Mouse (Mus musculus) thymus, adult 2 months (tissue): ENCODE data around the gene Thbs2. TPM values are rescaled to one million over a fixed set of nuclear protein-coding genes. Genes with fewer than 3 reads are reported as not detected.

Source experiments
- DNase-seq: peaks from one replicate; pipeline ENCODE4 v3.0.0; 2021
- H3K27ac ChIP-seq: fragments of 200-500 bp; 2 replicates; pipeline ENCODE4 v1.5.1; 2012; ENCODE audit warnings: low read length, control low read depth; ENCODE audit not compliant: control insufficient read depth, insufficient read depth
- H3K27me3 ChIP-seq: fragments of 200-500 bp; 2 replicates; pipeline ENCODE4 v1.6.1; 2012; ENCODE audit warnings: mild to moderate bottlenecking, low read length, moderate library complexity, mixed read lengths; ENCODE audit not compliant: control insufficient read depth, insufficient read depth
- H3K36me3 ChIP-seq: fragments of 200-500 bp; 2 replicates; pipeline ENCODE4 v1.6.1; 2012; ENCODE audit warnings: mild to moderate bottlenecking, low read length, moderate library complexity; ENCODE audit not compliant: control insufficient read depth, insufficient read depth
- H3K4me1 ChIP-seq: fragments of 200-500 bp; replicated peaks from 2 replicates; pipeline ENCODE4 v1.6.1; 2012; ENCODE audit warnings: low read length; ENCODE audit not compliant: control insufficient read depth, insufficient read depth
- H3K4me3 ChIP-seq: fragments of 200-500 bp; 2 replicates; pipeline ENCODE4 v1.5.1; 2012; ENCODE audit warnings: mild to moderate bottlenecking, low read length, control low read depth, moderate library complexity; ENCODE audit not compliant: control insufficient read depth, insufficient read depth
- CTCF ChIP-seq: fragments of 200-500 bp; IDR thresholded peaks from 2 replicates; pipeline ENCODE4 v1.5.1; 2012; ENCODE audit warnings: mild to moderate bottlenecking, control low read depth, low read length, moderate library complexity, borderline replicate concordance; ENCODE audit not compliant: control insufficient read depth, poor library complexity, insufficient read depth; ENCODE audit errors: extremely low read depth
- POLR2A ChIP-seq: fragments of 200-500 bp; IDR thresholded peaks from 2 replicates; pipeline ENCODE4 v1.6.1; 2012; ENCODE audit warnings: mild to moderate bottlenecking, low read length, control low read depth, moderate library complexity; ENCODE audit not compliant: control insufficient read depth, poor library complexity, insufficient read depth; ENCODE audit errors: extremely low read depth
- WGBS: fragments of 180-500 bp; shearing (Covaris S2); methylation state at CpG from one replicate; pipeline ENCODE4 v1.1.7; 2018; 5-methylcytosine and 5-hydroxymethylcytosine counted together
- polyA plus RNA-seq: library from polyadenylated mRNA; depleted of rRNA; stranded (reverse); fragments of >200 nt; gene quantifications from 2 replicates; pipeline ENCODE4 v1.2.3, GENCODE M21; 2012; rRNA removed

Thbs2 gene
- 4.0 and 5.4 TPM in 2 replicates for polyA plus RNA-seq

DNA sequence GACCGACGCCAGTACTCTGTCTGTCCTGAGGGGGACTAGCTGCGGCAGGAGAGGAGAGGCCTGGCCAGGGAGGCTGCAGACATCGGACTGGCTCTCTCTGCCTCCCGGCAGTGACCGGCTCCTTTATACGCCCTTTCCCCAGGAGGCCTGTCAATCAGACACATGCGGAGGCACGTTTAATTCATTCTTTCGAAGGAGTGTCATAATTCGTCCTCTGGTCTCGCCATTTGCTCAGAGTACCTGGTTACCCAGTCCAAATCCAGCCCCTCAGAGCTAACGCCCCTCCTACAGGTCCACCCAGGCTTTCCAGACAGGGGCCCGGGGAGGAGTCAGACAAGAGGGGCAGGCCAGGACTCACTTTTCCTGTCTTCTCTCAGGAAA lies at the start of gene Thbs2:
TSS of gene Thbs2 (minus strand) at position 242 of the 381 bp plus-strand sequence.
- H3K36me3 ChIP-seq = no peaks in the 10 kb centered on the region
- H3K27me3 ChIP-seq = no peaks in the 10 kb centered on the region
- TF ChIP-seq CTCF = no peak
- TF ChIP-seq POLR2A = no peak
- no peak for DNase-seq
- no peak within 1 kb of the TSS for H3K4me3 ChIP-seq
- no peaks in the 10 kb centered on the region for H3K4me1 ChIP-seq
- 9% methylated on average over 14 of the region's 14 CpGs for WGBS
- no peak within 1 kb of the TSS for H3K27ac ChIP-seq

DNA sequence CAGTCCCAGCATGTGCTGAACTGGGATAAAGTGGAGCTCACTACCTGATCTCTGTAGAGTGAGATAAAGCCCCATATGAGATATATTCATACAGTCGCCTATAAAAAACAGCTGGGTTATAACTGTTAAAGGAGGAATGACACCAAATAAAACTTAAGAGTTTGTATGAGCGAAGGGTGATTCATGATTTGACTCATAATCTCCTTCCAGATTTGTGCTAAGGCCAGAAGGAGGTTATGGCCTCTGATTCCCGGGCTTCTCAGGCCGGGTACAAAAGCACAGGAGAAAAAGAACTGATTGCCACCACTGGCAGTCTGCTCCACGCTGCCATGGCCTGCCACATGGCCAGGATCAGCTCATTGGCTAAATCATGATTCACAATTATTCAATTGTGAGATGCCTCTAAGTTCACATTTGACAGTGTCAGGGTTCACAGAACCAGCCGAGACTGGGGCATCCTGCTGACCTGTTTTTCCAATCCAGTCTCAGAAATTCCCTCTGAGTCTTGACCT lies 41.5 kb upstream of the Thbs2 start:
- no peak overlapping the region for H3K4me3 ChIP-seq
- DNase-seq = no peak
- H3K4me1 ChIP-seq = no peaks in the 10 kb centered on the region
- TF ChIP-seq POLR2A = no peak
- TF ChIP-seq CTCF = no peak
- H3K27me3 ChIP-seq = no peaks in the 10 kb centered on the region
- 90% methylated on average over 6 of the region's 6 CpGs for WGBS
- H3K27ac ChIP-seq = no peak overlapping the region
- no peaks in the 10 kb centered on the region for H3K36me3 ChIP-seq

DNA sequence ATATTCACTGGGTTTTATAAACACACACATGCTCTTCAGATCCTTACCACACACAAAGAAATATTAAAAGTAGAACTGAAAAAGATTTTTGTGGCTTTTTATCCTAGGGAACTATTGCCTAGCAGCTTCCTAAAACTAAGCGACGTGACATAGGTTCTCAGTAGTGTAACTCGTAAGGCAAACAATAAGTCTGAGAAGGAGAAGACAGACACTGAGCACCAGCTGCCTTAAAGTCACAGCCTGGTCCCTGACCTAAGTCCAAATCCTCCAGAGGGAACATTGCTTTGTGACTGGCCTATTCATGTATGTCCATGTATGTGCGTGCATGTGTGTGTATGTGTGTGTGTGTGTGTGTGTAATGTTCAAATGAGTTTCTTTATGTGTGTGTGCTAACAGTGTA lies 40.3 kb upstream of the Thbs2 start:
- TF ChIP-seq POLR2A = no peak
- TF ChIP-seq CTCF = no peak
- 89% methylated on average over 4 of the region's 4 CpGs for WGBS
- H3K27me3 ChIP-seq = no peaks in the 10 kb centered on the region

DNA sequence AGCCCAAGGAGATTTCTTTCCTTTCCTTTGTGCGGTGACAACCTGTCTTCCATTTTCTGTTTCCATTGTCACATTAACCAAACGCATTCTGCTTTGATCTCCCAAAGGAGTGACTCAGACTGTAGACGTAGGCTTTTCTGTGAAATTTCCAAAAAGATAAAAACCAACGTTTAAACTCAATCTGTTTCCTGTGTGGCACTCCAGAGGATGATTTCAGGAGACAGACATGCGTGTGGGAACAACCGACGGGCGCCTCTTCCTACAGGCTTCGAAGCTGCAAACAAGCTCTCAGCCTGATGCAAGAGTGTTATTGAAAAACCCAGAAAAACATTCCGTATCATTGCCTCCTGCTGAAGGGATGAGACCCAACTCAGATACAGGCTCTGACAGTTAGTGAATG lies 39.9 kb upstream of the Thbs2 start:
- Histone ChIP-seq H3K27ac (no peak overlapping the region), H3K4me1 (no peaks in the 10 kb centered on the region), H3K36me3 (no peaks in the 10 kb centered on the region), H3K27me3 (no peaks in the 10 kb centered on the region), H3K4me3 (no peak overlapping the region)
- no peak for TF ChIP-seq CTCF
- no peak for TF ChIP-seq POLR2A
- WGBS = 74% methylated on average over 10 of the region's 10 CpGs
- no peak for DNase-seq

More for the DNA sequence above, 40.3 kb upstream of the Thbs2 start:
- no peak overlapping the region for H3K27ac ChIP-seq
- no peak overlapping the region for H3K4me3 ChIP-seq
- DNase-seq = no peak
- no peaks in the 10 kb centered on the region for H3K4me1 ChIP-seq
- no peaks in the 10 kb centered on the region for H3K36me3 ChIP-seq

DNA sequence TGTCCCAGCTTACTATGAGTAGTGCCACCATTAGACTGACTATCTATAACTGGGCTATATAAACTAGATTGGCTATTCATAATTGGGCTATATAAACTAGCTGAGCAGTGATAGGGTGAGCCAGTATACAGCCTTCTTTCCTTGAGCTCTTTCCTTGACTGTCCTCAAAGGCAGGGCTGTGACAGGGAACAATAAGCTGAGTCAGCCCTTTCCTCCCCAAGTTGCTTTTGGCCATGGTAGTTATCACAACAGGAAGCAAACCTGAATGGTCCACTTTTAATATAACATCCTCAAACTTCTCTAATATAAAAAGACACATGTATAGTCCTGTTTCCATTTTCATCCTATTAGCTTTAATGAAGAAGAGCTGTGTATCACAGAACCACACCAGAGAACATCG lies 39.0 kb upstream of the Thbs2 start:
- 100% methylated on average over 1 of the region's 1 CpGs for WGBS

DNA sequence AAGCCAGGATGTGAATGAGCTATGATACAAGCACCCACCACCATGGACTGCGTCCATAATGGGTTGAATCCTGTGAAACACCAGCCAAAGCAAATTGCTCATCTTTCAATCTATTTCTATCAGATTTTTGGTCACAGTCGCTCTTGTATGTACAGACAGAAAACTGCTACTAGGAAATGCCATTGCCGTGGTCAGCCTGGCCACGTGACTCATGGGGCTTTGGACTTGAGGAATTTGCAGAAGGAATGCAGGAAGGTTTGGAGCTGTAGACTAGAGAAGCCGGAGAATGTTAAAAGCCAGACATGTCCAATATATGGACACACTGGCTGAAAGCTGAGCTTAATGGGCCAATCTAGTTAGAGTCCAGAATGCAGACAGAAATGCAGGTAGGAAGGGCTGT lies 36.6 kb upstream of the Thbs2 start:
- Histone ChIP-seq H3K36me3 (no peaks in the 10 kb centered on the region), H3K4me1 (no peaks in the 10 kb centered on the region), H3K27me3 (no peaks in the 10 kb centered on the region), H3K4me3 (no peak overlapping the region), H3K27ac (no peak overlapping the region)
- DNase-seq = no peak
- 78% methylated on average over 5 of the region's 5 CpGs for WGBS
- TF ChIP-seq CTCF = no peak
- no peak for TF ChIP-seq POLR2A

More for the DNA sequence above, 39.0 kb upstream of the Thbs2 start:
- Histone ChIP-seq H3K4me1 (no peaks in the 10 kb centered on the region), H3K36me3 (no peaks in the 10 kb centered on the region), H3K27ac (no peak overlapping the region), H3K4me3 (no peak overlapping the region), H3K27me3 (no peaks in the 10 kb centered on the region)
- DNase-seq = no peak
- TF ChIP-seq CTCF (no peak), POLR2A (no peak)

DNA sequence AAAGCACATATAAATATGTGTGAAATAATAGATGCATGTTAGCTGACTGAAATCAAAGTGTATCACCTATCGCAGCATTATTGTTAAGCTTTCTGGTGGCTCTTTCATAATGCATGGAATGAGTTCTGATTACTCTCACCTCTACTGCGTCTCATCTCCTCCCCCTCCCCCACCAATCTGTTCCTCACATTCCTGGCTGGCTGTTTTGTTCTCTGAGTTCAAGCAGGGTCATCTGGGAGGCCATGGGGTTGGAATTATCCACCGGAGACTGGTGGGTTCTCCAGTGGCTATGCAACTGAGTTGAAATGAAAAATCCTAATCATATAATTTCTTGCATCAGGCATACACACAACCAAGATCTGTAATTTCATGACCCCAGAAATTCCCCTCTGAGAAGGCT lies 33.4 kb upstream of the Thbs2 start:
- no peak overlapping the region for H3K4me3 ChIP-seq
- no peaks in the 10 kb centered on the region for H3K27me3 ChIP-seq
- no peaks in the 10 kb centered on the region for H3K36me3 ChIP-seq
- TF ChIP-seq POLR2A (no peak), CTCF (no peak)
- H3K27ac ChIP-seq = no peak overlapping the region
- DNase-seq = no peak
- WGBS = 79% methylated on average over 3 of the region's 3 CpGs
- H3K4me1 ChIP-seq = no peaks in the 10 kb centered on the region
